In the genomic region with DNA sequence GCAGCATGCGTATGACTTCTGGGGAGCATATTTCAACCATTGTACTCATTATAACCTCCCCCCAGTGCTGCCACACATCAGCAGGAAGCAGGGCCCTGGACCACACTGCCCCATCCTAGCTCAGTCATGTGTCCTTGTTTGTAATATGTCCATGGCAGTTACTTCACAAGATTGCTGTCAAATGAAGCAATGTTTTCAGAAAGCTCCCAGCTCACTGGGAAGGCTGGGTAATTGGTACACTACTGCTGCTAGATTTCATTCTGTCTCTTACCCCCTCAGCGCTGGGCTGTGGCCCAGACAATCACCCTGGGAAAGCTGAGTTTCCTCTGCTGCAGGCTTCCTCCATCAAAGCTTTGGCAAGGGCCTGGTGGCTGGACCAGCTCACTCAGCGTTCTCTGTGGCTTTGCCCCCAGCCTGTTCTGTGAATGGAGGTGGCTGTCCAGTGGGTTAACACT, we compare ENCODE assay signal across 29 mouse cellular contexts. TPM values are rescaled to one million over a fixed set of nuclear protein-coding genes. Genes with fewer than 3 reads are reported as not detected.
A peak's percentile ranks its signal among the peaks of the same experiment; 100 is the strongest.
DNase-seq lines count a peak whose midpoint lies in the region; ATAC-seq and TF ChIP-seq lines count a peak whose summit lies in the region.
"Had no signal": no experiment of that assay in that cellular context is flagged by ENCODE, and none has a peak within 500 bp of the region (broad histone marks: within the 10 kb centered on the region; RNA-seq: fewer than 3 reads in every experiment).

No protein-coding gene starts in this region.

- 57% methylated on average over 3 of the region's 3 CpGs for WGBS in bone marrow, adult 2 months

- H3K4me3 ChIP-seq in layer of hippocampus, adult 2 months = no peak overlapping the region
- no peak overlapping the region for H3K4me3 ChIP-seq in bone marrow, adult 2 months (replicated peaks; ENCODE audit: control insufficient read depth, low read depth, low read length)
- H3K4me3 ChIP-seq: embryonic facial prominence, embryonic 12.5 days; erythroblast, embryonic 14.5 days; forebrain, embryonic 12.5 days; heart, embryonic 12.5 days; limb, embryonic 10.5 days had no signal

- H3K4me1 ChIP-seq in bone marrow, adult 2 months (ENCODE audit: control insufficient read depth, insufficient read depth, low read length) = no peaks in the 10 kb centered on the region; the same call in 1 of the 2 replicates
- H3K4me1 ChIP-seq: embryonic facial prominence, embryonic 12.5 days; limb, embryonic 10.5 days had no signal

- ATAC-seq in megakaryocyte progenitor cell, adult 5-6 weeks (replicated peaks; ENCODE audit: poor library complexity) = peak; percentile 45
- ATAC-seq: hindbrain, postnatal 0 days; intestine, embryonic 16.5 days; Patski had no signal

- TF ChIP-seq CTCF in layer of hippocampus, adult 2 months (conservative IDR thresholded peaks at IDR 0.05) = no peak
- TF ChIP-seq CTCF in bone marrow, adult 2 months (IDR thresholded peaks at IDR 0.05; ENCODE audit: control insufficient read depth, insufficient read depth, low read length) = no peak

- H3K27ac ChIP-seq in layer of hippocampus, adult 2 months = peak overlapping the region; percentile 59; the same call in 1 of the 2 replicates
- peak overlapping the region; percentile 47 for H3K27ac ChIP-seq in bone marrow, adult 2 months (ENCODE audit: control insufficient read depth, insufficient read depth, low read depth, low read length, poor library complexity)
- H3K27ac ChIP-seq: embryonic facial prominence, embryonic 12.5 days; forebrain, embryonic 12.5 days; hindbrain, postnatal 0 days; limb, embryonic 10.5 days; stomach, postnatal 0 days had no signal

- DNase-seq in layer of hippocampus, adult 2 months (ENCODE audit: low spot score in 2 of 2) = no peak
- no peak for DNase-seq in layer of hippocampus, postnatal 10 days (ENCODE audit: low spot score in 2 of 2)
- peak; percentile 54 for DNase-seq in lung, postnatal 14 days
- DNase-seq in frontal cortex, postnatal 25 days (ENCODE audit: low spot score in 2 of 2) = no peak
- no peak for DNase-seq in T-cell, adult 2 months (ENCODE audit: low spot score)
- DNase-seq: B cell, adult 2 months; cerebellum, adult 2 months; cerebellum, postnatal 25 days; gastrocnemius, postnatal 10 days; heart, postnatal 14 days; kidney, adult 9 months; kidney, postnatal 36 days; layer of hippocampus, adult 9-11 months; liver; midbrain, embryonic 14.5 days; right cerebral cortex, postnatal 14 days; thymus, adult 2 months; thymus, postnatal 4 days had no signal

- TF ChIP-seq POLR2A in bone marrow, adult 2 months (IDR thresholded peaks at IDR 0.05; ENCODE audit: borderline replicate concordance, control insufficient read depth, low read depth, low read length) = no peak

RNA-seq across cellular contexts. Expression of a gene that starts 22.7 kb away (rescaled TPM):
- total RNA-seq in layer of hippocampus, adult 2 months (2021) = 10 to 100 TPM; 47.0 to 56.7 TPM
- total RNA-seq in layer of hippocampus, postnatal 10 days (2021) = 10 to 100 TPM; 35.5 to 38.6 TPM
- polyA plus RNA-seq in bone marrow, adult 2 months (2011; ENCODE audit: insufficient read depth, insufficient read length, low replicate concordance, missing spikeins) = 80.6 and 112 TPM in 2 replicates
- 233 and 245 TPM in 2 replicates for total RNA-seq in megakaryocyte progenitor cell, adult 5-6 weeks (2015)
- total RNA-seq in megakaryocyte progenitor cell, adult 5-6 weeks (2017) = 309 and 383 TPM in 2 replicates

Comparison
In these comparisons a context has a peak if more than half of its experiments do, and no peak if none do; other contexts are left out.
1. RNA of a gene that starts 22.7 kb away (total RNA-seq): 233 to 383 TPM in megakaryocyte progenitor cell, adult 5-6 weeks; 47.0 to 56.7 TPM in layer of hippocampus, adult 2 months and 35.5 to 38.6 TPM in layer of hippocampus, postnatal 10 days; every median in the first group is over 4 times any median in the second.